Mouse (Mus musculus) thymus, postnatal 0 days (tissue): ENCODE data around the gene Tuba3b. TPM values are rescaled to one million over a fixed set of nuclear protein-coding genes. Genes with fewer than 3 reads are reported as not detected.

Experiments used
- DNase-seq: peaks from one replicate; pipeline ENCODE4 v3.0.0-alpha.2; 2015; ENCODE audit warnings: low spot score
- polyA plus RNA-seq: library from polyadenylated mRNA; unstranded; fragments of >200 nt; fragmentation: Nextera tagmentation; extraction: Ambion mirVana; gene quantifications from 2 replicates; pipeline ENCODE4 v1.2.1, GENCODE M21; 2015

Tuba3b gene
- 0.09 and 0.21 TPM in 2 replicates for polyA plus RNA-seq

GRCm38 (mm10) chr6:145615666-145616210 lies at the start of gene Tuba3b:
Gene Tuba3b (plus strand): TSS chr6:145615757.
- no peak for DNase-seq

GRCm38 (mm10) chr6:145567296-145567695 lies 48.3 kb upstream of the Tuba3b start:
- DNase-seq: no peak

GRCm38 (mm10) chr6:145567832-145568231 lies 47.7 kb upstream of the Tuba3b start:
- DNase-seq: no peak

- DNase-seq: no peak
Observed at GRCm38 (mm10) chr6:145568701-145569100, 46.9 kb upstream of the Tuba3b start.

GRCm38 (mm10) chr6:145573250-145574013 lies 42.1 kb upstream of the Tuba3b start:
- DNase-seq: no peak

GRCm38 (mm10) chr6:145576762-145577161 lies 38.8 kb upstream of the Tuba3b start:
- no peak for DNase-seq

GRCm38 (mm10) chr6:145578457-145579185 lies 36.9 kb upstream of the Tuba3b start:
- no peak for DNase-seq

- no peak for DNase-seq
Observed at GRCm38 (mm10) chr6:145579761-145580160, 35.8 kb upstream of the Tuba3b start.

GRCm38 (mm10) chr6:145581366-145582170 lies 34.0 kb upstream of the Tuba3b start:
- DNase-seq: no peak

GRCm38 (mm10) chr6:145585052-145585973 lies 30.2 kb upstream of the Tuba3b start:
- no peak for DNase-seq

GRCm38 (mm10) chr6:145590501-145591293 lies 24.9 kb upstream of the Tuba3b start:
- no peak for DNase-seq

- no peak for DNase-seq
Observed at GRCm38 (mm10) chr6:145591578-145591977, 24.0 kb upstream of the Tuba3b start.

GRCm38 (mm10) chr6:145592036-145592435 lies 23.5 kb upstream of the Tuba3b start:
- no peak for DNase-seq

- no peak for DNase-seq
Observed at GRCm38 (mm10) chr6:145592531-145592998, 23.0 kb upstream of the Tuba3b start.

- no peak for DNase-seq
Observed at GRCm38 (mm10) chr6:145593991-145594390, 21.6 kb upstream of the Tuba3b start.

GRCm38 (mm10) chr6:145595905-145596304 lies 19.7 kb upstream of the Tuba3b start:
- no peak for DNase-seq

- DNase-seq: no peak
Observed at GRCm38 (mm10) chr6:145598794-145599555, 16.6 kb upstream of the Tuba3b start.

- DNase-seq: no peak
Observed at GRCm38 (mm10) chr6:145604126-145604525, 11.4 kb upstream of the Tuba3b start.

GRCm38 (mm10) chr6:145604648-145605047 lies 10.9 kb upstream of the Tuba3b start:
- DNase-seq: no peak
